Mouse (Mus musculus) T-cell, adult 2 months (primary cell): ENCODE data around the gene Csmd2.

Experiments
- DNase-seq: peaks from one replicate; pipeline ENCODE4 v3.0.0; 2022; ENCODE audit warnings: low spot score

Csmd2 gene

DNA sequence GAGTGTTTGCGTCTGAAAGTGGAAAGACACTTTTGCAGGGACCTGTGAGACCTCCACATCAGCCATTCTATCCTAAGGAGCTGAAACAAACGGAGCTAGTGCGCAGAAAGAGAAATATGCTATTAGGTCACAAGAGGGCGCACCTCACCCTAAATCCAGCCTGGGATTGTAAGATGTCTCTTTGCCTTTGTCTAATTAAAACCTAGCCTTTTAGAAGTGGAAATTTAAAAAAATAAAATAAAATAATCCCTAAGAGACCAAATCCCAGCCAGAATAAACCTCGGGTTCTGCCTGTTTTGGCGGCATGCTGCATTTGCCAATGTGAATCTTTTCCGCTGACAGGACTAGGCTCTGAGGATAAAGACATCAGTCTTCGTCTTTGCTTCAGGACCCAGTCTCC, 625.7 kb downstream of the Csmd2 start:
- DNase-seq, result peak; percentile 49

DNA sequence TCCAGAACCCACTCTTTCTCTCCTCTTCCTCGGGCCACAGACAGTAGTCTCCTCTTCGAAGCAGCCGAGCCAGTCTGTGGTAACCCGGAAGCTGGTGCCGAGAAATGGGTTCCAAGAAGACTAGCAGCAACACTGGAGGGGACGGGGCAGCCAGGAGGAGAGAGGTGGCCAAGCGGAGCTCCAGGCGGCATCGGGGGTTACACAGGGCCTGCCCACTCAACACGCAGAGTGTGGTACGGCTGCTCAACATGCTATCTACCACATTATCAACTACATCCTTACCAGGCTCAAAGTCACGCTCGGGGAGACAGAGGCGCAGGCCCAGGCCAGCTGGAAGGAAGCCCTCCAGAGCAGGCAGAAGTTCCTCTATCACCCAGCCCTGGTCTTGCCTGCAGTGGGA, 628.1 kb downstream of the Csmd2 start:
- DNase-seq, result no peak
